Mouse (Mus musculus): ENCODE measurements around the gene Casp14.

GRCm38 (mm10) chr10:78714129-78714528 is 4.0 kb downstream of the Casp14 start:
- TF ChIP-seq POLR2A (IDR thresholded peaks at IDR 0.05; ENCODE audit: insufficient read depth, low read depth, low read length) (no peak), CTCF (IDR thresholded peaks at IDR 0.05) (no peak)
